Mouse (Mus musculus): ENCODE data around the gene Abhd16a. TPM values are rescaled to one million over a fixed set of nuclear protein-coding genes. Genes with fewer than 3 reads are reported as not detected.

The Abhd16a gene
- polyA plus RNA-seq, 1 experiment from 2014 or later = 111 TPM

DNA sequence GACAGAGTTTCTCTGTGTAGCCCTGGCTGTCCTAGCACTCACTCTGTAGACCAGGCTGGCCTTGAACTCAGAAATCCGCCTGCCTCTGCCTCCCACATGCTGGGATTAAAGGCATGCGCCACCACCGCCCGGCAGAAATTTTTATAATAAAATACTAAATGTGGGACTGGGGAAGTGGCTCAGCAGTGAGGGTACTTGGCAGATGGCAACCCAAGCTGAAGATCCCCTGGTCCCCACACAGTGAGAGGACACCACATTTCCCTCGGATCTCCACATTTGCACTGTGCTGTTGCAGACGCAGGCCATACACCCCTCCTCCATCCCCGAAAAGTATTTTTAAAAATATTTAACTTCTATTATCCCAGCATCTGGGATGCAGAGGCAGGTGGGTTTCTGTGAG is 44.5 kb downstream of the Abhd16a start:
- no peak overlapping the region for H3K9ac ChIP-seq (replicated peaks; ENCODE audit: low read depth)
- H3K4me1 ChIP-seq (ENCODE audit: insufficient read depth, low read depth, low read length) = no peaks in the 10 kb centered on the region; the same call in none of the 2 replicates
- TF ChIP-seq CTCF (IDR thresholded peaks at IDR 0.05) (no peak), EP300 (IDR thresholded peaks at IDR 0.05) (no peak)
- WGBS = 95% methylated on average over 7 of the region's 7 CpGs
- no peak overlapping the region for H3K4me2 ChIP-seq (replicated peaks; ENCODE audit: low read depth, low read length)
- DNase-seq (ENCODE audit: low spot score) = no peak
- H3K36me3 ChIP-seq (ENCODE audit: insufficient read depth, low read length) = no peaks in the 10 kb centered on the region
- no peaks in the 10 kb centered on the region for H3K27me3 ChIP-seq (replicated peaks; ENCODE audit: insufficient read depth, low read length)
- no peak overlapping the region for H3K4me3 ChIP-seq (ENCODE audit: low read depth, low read length)
- H3K27ac ChIP-seq (ENCODE audit: low read length) = no peak overlapping the region
- no peaks in the 10 kb centered on the region for H3K9me3 ChIP-seq (ENCODE audit: low read length)
- no peak for ATAC-seq

- H3K4me2 ChIP-seq (replicated peaks; ENCODE audit: low read depth, low read length) = peak within 1 kb of the TSS; percentile 83
- ATAC-seq (peak; percentile 95), DNase-seq (ENCODE audit: low spot score) (peak; percentile 98)
- H3K9me3 ChIP-seq (ENCODE audit: low read length) = no peaks in the 10 kb centered on the region
- H3K36me3 ChIP-seq (ENCODE audit: insufficient read depth, low read length) = peaks cover 13% of the 10 kb centered on the region; the same call in 1 of the 2 replicates
- peak; percentile 31; the same call in 1 of the 2 replicates for TF ChIP-seq CTCF (IDR thresholded peaks at IDR 0.05)
- peak; percentile 89 for TF ChIP-seq EP300 (IDR thresholded peaks at IDR 0.05)
- no peaks in the 10 kb centered on the region; the same call in none of the 2 replicates for H3K4me1 ChIP-seq (ENCODE audit: insufficient read depth, low read depth, low read length)
- WGBS = 1% methylated on average over 66 of the region's 66 CpGs
- no peaks in the 10 kb centered on the region for H3K27me3 ChIP-seq (replicated peaks; ENCODE audit: insufficient read depth, low read length)
- H3K9ac ChIP-seq (replicated peaks; ENCODE audit: low read depth) = peak within 1 kb of the TSS; percentile 69
- peak within 1 kb of the TSS; percentile 93 for H3K27ac ChIP-seq (ENCODE audit: low read length)
- peak within 1 kb of the TSS; percentile 76 for H3K4me3 ChIP-seq (ENCODE audit: low read depth, low read length)
These were observed 45.9 kb downstream of the Abhd16a start, which contains the start of gene Bag6 for GRCm38 (mm10) chr17:35134801-35135590. Gene Bag6 (plus strand): TSS chr17:35135178.

DNA sequence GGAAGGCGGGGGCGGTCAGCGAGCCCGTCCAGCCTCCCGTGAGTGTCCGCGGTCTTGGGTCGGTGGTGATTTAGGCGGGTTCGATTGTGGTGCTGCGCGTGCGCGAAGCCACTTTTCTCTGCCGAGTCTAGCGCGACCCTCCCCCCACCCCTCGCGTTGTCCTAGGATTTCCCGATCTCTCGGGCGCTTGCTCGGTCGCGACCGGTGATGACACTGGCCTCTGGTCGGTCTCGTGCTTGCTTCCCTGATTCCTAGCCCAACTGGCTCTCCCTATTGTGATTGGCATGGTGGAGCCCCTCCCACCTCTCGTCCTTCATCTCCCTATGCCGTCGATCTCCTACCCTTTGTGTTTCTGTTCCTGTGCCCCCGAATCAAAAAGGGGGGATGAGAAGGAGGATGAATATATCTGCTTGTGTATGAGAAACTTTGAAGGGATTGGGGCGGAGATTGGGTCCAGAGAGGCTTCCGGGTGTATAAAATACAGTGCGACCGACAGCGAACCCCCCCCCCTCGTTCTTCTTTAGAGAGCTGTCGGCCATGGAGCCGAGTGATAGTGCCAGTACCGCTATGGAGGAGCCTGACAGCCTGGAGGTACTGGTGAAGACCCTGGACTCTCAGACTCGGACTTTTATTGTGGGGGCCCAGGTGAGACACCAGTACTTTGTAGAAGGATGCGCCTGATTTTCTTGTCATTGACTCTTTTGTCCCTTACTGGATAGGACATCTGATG is 46.7 kb downstream of the Abhd16a start:
- DNase-seq (ENCODE audit: low spot score) (peak; percentile 83), ATAC-seq (peak; percentile 40)
- Histone ChIP-seq H3K27me3 (replicated peaks; ENCODE audit: insufficient read depth, low read length) (no peaks in the 10 kb centered on the region), H3K36me3 (ENCODE audit: insufficient read depth, low read length) (peaks cover 21% of the 10 kb centered on the region; the same call in 1 of the 2 replicates), H3K4me3 (ENCODE audit: low read depth, low read length) (peak overlapping the region; percentile 76), H3K4me2 (replicated peaks; ENCODE audit: low read depth, low read length) (peak overlapping the region; percentile 83), H3K9ac (replicated peaks; ENCODE audit: low read depth) (peak overlapping the region; percentile 69), H3K9me3 (ENCODE audit: low read length) (no peaks in the 10 kb centered on the region), H3K27ac (ENCODE audit: low read length) (peak overlapping the region; percentile 93), H3K4me1 (ENCODE audit: insufficient read depth, low read depth, low read length) (no peaks in the 10 kb centered on the region; the same call in 1 of the 2 replicates)
- TF ChIP-seq EP300 (IDR thresholded peaks at IDR 0.05) (no peak), CTCF (IDR thresholded peaks at IDR 0.05) (no peak)
- 1% methylated on average over 33 of the region's 43 CpGs for WGBS

- Histone ChIP-seq H3K9me3 (ENCODE audit: low read length) (no peaks in the 10 kb centered on the region), H3K27me3 (replicated peaks; ENCODE audit: insufficient read depth, low read length) (no peaks in the 10 kb centered on the region), H3K4me2 (replicated peaks; ENCODE audit: low read depth, low read length) (no peak overlapping the region), H3K9ac (replicated peaks; ENCODE audit: low read depth) (no peak overlapping the region), H3K27ac (ENCODE audit: low read length) (no peak overlapping the region), H3K4me1 (ENCODE audit: insufficient read depth, low read depth, low read length) (no peaks in the 10 kb centered on the region; the same call in 1 of the 2 replicates), H3K36me3 (ENCODE audit: insufficient read depth, low read length) (peaks cover 50% of the 10 kb centered on the region), H3K4me3 (ENCODE audit: low read depth, low read length) (no peak overlapping the region)
- DNase-seq (ENCODE audit: low spot score) (no peak), ATAC-seq (no peak)
- TF ChIP-seq CTCF (IDR thresholded peaks at IDR 0.05) = no peak
- TF ChIP-seq EP300 (IDR thresholded peaks at IDR 0.05) = no peak
- WGBS = 67% methylated on average over 3 of the region's 3 CpGs
These were observed 50.2 kb downstream of the Abhd16a start for GRCm38 (mm10) chr17:35139269-35139668.

GRCm38 (mm10) chr17:35140490-35140996 is 51.5 kb downstream of the Abhd16a start:
- ATAC-seq (no peak), DNase-seq (ENCODE audit: low spot score) (no peak)
- Histone ChIP-seq H3K27me3 (replicated peaks; ENCODE audit: insufficient read depth, low read length) (no peaks in the 10 kb centered on the region), H3K27ac (ENCODE audit: low read length) (no peak overlapping the region; the same call in 1 of the 2 replicates), H3K36me3 (ENCODE audit: insufficient read depth, low read length) (peaks cover 61% of the 10 kb centered on the region), H3K4me3 (ENCODE audit: low read depth, low read length) (no peak overlapping the region), H3K9ac (replicated peaks; ENCODE audit: low read depth) (no peak overlapping the region), H3K4me1 (ENCODE audit: insufficient read depth, low read depth, low read length) (no peaks in the 10 kb centered on the region; the same call in 1 of the 2 replicates), H3K4me2 (replicated peaks; ENCODE audit: low read depth, low read length) (no peak overlapping the region), H3K9me3 (ENCODE audit: low read length) (no peaks in the 10 kb centered on the region)
- TF ChIP-seq EP300 (IDR thresholded peaks at IDR 0.05) (no peak), CTCF (IDR thresholded peaks at IDR 0.05) (no peak)
- WGBS = 73% methylated on average over 16 of the region's 16 CpGs

GRCm38 (mm10) chr17:35141971-35142370 is 52.9 kb downstream of the Abhd16a start:
- TF ChIP-seq EP300 (IDR thresholded peaks at IDR 0.05) (no peak), CTCF (IDR thresholded peaks at IDR 0.05) (no peak)
- no peak overlapping the region for H3K4me3 ChIP-seq (ENCODE audit: low read depth, low read length)

More at GRCm38 (mm10) chr17:35141971-35142370, 52.9 kb downstream of the Abhd16a start:
- peaks cover 74% of the 10 kb centered on the region for H3K36me3 ChIP-seq (ENCODE audit: insufficient read depth, low read length)
- no peak overlapping the region for H3K27ac ChIP-seq (ENCODE audit: low read length)
- no peaks in the 10 kb centered on the region for H3K27me3 ChIP-seq (replicated peaks; ENCODE audit: insufficient read depth, low read length)
- H3K4me1 ChIP-seq (ENCODE audit: insufficient read depth, low read depth, low read length) = no peaks in the 10 kb centered on the region; the same call in 1 of the 2 replicates
- DNase-seq (ENCODE audit: low spot score) (no peak), ATAC-seq (no peak)
- H3K9ac ChIP-seq (replicated peaks; ENCODE audit: low read depth) = no peak overlapping the region
- H3K4me2 ChIP-seq (replicated peaks; ENCODE audit: low read depth, low read length) = no peak overlapping the region
- no peaks in the 10 kb centered on the region for H3K9me3 ChIP-seq (ENCODE audit: low read length)
- WGBS = 81% methylated on average over 6 of the region's 6 CpGs

Data from lung, postnatal 0 days (tissue).